Comparison of ENCODE assay signal across 8 mouse cellular contexts in genomic region chr2:26486835-26487321, GRCm38 (mm10). TPM values are rescaled to one million over a fixed set of nuclear protein-coding genes. Genes with fewer than 3 reads are reported as not detected.
A peak's percentile ranks its signal among the peaks of the same experiment; 100 is the strongest.
DNase-seq lines count a peak whose midpoint lies in the region; ATAC-seq and TF ChIP-seq lines count a peak whose summit lies in the region.

No protein-coding gene starts in this region.

- no peak for TF ChIP-seq POLR2A in cortical plate, adult 2 months (IDR thresholded peaks at IDR 0.05; ENCODE audit: extremely low read depth, insufficient read depth, low read length)

- H3K9ac ChIP-seq in heart, embryonic 16.5 days (ENCODE audit: low read length), result 0 out of 2 replicates have a peak overlapping the region, but pooled peaks have one; percentile 9
- H3K9ac ChIP-seq in midbrain, embryonic 12.5 days (replicated peaks), result peak overlapping the region; percentile 60

- peaks cover 4% of the 10 kb centered on the region for H3K4me1 ChIP-seq in cortical plate, adult 2 months (ENCODE audit: control insufficient read depth, insufficient read depth, low read length)
- H3K4me1 ChIP-seq in heart, embryonic 16.5 days (ENCODE audit: control insufficient read depth, insufficient read depth, low read length), result peaks cover 53% of the 10 kb centered on the region
- peaks cover 93% of the 10 kb centered on the region for H3K4me1 ChIP-seq in midbrain, embryonic 12.5 days

- H3K9me3 ChIP-seq in heart, embryonic 16.5 days (replicated peaks; ENCODE audit: control insufficient read depth, low read length), result no peaks in the 10 kb centered on the region
- H3K9me3 ChIP-seq in midbrain, embryonic 12.5 days, result no peaks in the 10 kb centered on the region

- peaks cover 10% of the 10 kb centered on the region for H3K36me3 ChIP-seq in heart, embryonic 16.5 days (ENCODE audit: control insufficient read depth, insufficient read depth)
- peaks cover 33% of the 10 kb centered on the region for H3K36me3 ChIP-seq in midbrain, embryonic 12.5 days

- H3K27ac ChIP-seq in cortical plate, adult 2 months (ENCODE audit: insufficient read depth, low read length), result peak overlapping the region; percentile 53
- peak overlapping the region; percentile 44 for H3K27ac ChIP-seq in heart, embryonic 16.5 days (ENCODE audit: low read length)
- H3K27ac ChIP-seq in midbrain, embryonic 12.5 days (replicated peaks), result peak overlapping the region; percentile 98

- peak; percentile 56 to 59 for DNase-seq in cerebellum, postnatal 10 days
- DNase-seq in cerebellum, adult 9-11 months, result no peak
- DNase-seq in frontal cortex, postnatal 10 days (ENCODE audit: low spot score in 2 of 2), result no peak
- DNase-seq in right cerebral cortex, postnatal 10 days (ENCODE audit: low spot score in 2 of 2), result no peak
- DNase-seq in right cerebral cortex, postnatal 14 days, result no peak

- H3K4me2 ChIP-seq in heart, embryonic 16.5 days (ENCODE audit: low read depth, low read length), result peak overlapping the region; percentile 18; the same call in 1 of the 2 replicates
- H3K4me2 ChIP-seq in midbrain, embryonic 12.5 days (replicated peaks), result peak overlapping the region; percentile 49

- WGBS in heart, embryonic 16.5 days, result 32% methylated on average over 3 of the region's 3 CpGs
- 2% methylated on average over 3 of the region's 3 CpGs for WGBS in midbrain, embryonic 12.5 days

- no peak for TF ChIP-seq CTCF in cortical plate, adult 2 months (IDR thresholded peaks at IDR 0.05; ENCODE audit: extremely low read depth, insufficient read depth, low read length)

- H3K27me3 ChIP-seq in heart, embryonic 16.5 days (ENCODE audit: control insufficient read depth, insufficient read depth, low read length), result no peaks in the 10 kb centered on the region
- no peaks in the 10 kb centered on the region for H3K27me3 ChIP-seq in midbrain, embryonic 12.5 days

- H3K4me3 ChIP-seq in cortical plate, adult 2 months (ENCODE audit: insufficient read depth, low read length), result no peak overlapping the region
- H3K4me3 ChIP-seq in heart, embryonic 16.5 days (ENCODE audit: low read length), result no peak overlapping the region
- peak overlapping the region; percentile 9; the same call in 1 of the 2 replicates for H3K4me3 ChIP-seq in midbrain, embryonic 12.5 days

- no peak for ATAC-seq in heart, embryonic 16.5 days (replicated peaks; ENCODE audit: extremely low read depth, insufficient read depth, low FRiP score)
- peak; percentile 16 for ATAC-seq in midbrain, embryonic 12.5 days (ENCODE audit: low FRiP score, low read depth)

RNA-seq across cellular contexts. Expression of gene Notch1, which starts 29.6 kb away (rescaled TPM):
- 10.9 and 11.1 TPM in 2 replicates for polyA plus RNA-seq in cortical plate, adult 2 months (2012; rRNA removed)
- 17.9 and 21.8 TPM in 2 replicates for polyA plus RNA-seq in heart, embryonic 16.5 days (2015; fragmentation: Nextera tagmentation; extraction: Ambion mirVana)
- polyA plus RNA-seq in midbrain, embryonic 12.5 days (2016; fragmentation: Nextera tagmentation; extraction: Ambion mirVana), result 53.5 and 56.2 TPM in 2 replicates

RNA-seq across cellular contexts. Expression of gene Sec16a, which starts 41.9 kb away (rescaled TPM):
- polyA plus RNA-seq in cortical plate, adult 2 months (2012; rRNA removed), result 30.6 and 32.2 TPM in 2 replicates
- polyA plus RNA-seq in heart, embryonic 16.5 days (2015; fragmentation: Nextera tagmentation; extraction: Ambion mirVana), result 14.5 and 14.8 TPM in 2 replicates
- 29.3 and 33.3 TPM in 2 replicates for polyA plus RNA-seq in midbrain, embryonic 12.5 days (2016; fragmentation: Nextera tagmentation; extraction: Ambion mirVana)

Comparison
In these comparisons a context has a peak if more than half of its experiments do, and no peak if none do; other contexts are left out.
1. DNase-seq: peak in cerebellum, postnatal 10 days (2 of 2); none in cerebellum, adult 9-11 months (single experiment), frontal cortex, postnatal 10 days (0 of 2), right cerebral cortex, postnatal 10 days (0 of 2) and right cerebral cortex, postnatal 14 days (single experiment).
2. H3K27ac ChIP-seq: peak in every context shown above with its lines; median percentile 98 in midbrain, embryonic 12.5 days; 53 in cortical plate, adult 2 months; 44 in heart, embryonic 16.5 days.